Mouse (Mus musculus): ENCODE measurements around the gene 9530003J23Rik.
"Not testable (repeated sequence)": the region's sequence is repeated elsewhere in the genome, so short reads cannot be mapped to it uniquely, and the experiment has no call there.

Gene 9530003J23Rik

GRCm38 (mm10) chr10:117238603-117239002 is at the start of gene 9530003J23Rik:
9530003J23Rik (minus strand) TSS chr10:117238703.
- no peak for DNase-seq (ENCODE audit: low read depth, low spot score)

DNA sequence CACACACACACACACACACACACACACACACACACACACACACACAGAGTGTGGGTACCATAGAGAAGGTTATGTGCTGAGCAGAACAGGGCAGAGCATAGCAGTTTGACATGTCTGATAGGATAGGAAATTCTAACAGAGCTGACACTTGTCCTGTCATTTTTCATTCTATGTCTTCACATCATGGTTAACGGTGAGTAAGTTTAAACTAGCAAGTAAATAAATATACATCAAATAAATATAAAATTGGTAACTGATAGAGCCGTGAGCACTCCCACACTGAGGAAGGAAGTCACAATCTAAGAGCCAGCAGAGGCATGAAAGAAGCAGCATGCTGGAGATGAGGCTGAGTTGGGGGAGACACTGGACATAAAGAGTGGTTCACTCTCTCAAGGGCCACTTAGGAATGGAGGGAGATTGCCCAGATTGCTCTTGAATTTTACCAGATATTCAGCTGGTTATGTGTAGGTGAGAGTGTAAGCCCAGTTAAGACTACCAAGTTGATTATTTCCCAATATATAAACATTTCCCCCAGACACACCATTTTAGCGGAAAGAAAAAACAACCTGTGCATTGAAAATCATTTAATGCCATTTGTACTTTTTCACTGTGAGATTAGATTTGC is 48.8 kb upstream of the 9530003J23Rik start:
- DNase-seq (ENCODE audit: low read depth, low spot score), result no peak

GRCm38 (mm10) chr10:117286366-117286970 is 48.0 kb upstream of the 9530003J23Rik start:
- no peak for DNase-seq (ENCODE audit: low read depth, low spot score)

DNA sequence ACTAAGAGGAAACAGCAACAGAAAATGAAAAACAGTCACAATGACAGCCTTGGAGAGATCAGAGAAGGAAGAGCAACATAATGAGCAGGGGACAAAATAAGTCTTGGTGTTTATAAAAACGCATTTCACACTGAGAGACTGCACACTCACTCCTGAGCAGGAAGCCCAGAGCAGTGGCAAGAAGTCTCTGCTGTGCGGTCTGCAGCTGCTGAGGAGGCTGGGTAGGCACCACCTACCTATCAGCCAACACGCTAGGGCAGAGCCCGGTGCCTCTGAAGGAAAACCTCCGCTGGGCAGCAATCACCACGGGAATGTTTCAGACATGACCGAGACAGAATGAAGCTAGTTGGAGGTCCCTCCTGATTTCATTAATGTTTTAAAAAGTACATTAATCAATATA is 47.1 kb upstream of the 9530003J23Rik start:
- not testable (repeated sequence) for DNase-seq (ENCODE audit: low read depth, low spot score)

- no peak for DNase-seq (ENCODE audit: low read depth, low spot score)
Measured at GRCm38 (mm10) chr10:117284578-117285520, 46.3 kb upstream of the 9530003J23Rik start.

- DNase-seq (ENCODE audit: low read depth, low spot score), result no peak
Measured at GRCm38 (mm10) chr10:117283871-117284577, 45.5 kb upstream of the 9530003J23Rik start.

DNA sequence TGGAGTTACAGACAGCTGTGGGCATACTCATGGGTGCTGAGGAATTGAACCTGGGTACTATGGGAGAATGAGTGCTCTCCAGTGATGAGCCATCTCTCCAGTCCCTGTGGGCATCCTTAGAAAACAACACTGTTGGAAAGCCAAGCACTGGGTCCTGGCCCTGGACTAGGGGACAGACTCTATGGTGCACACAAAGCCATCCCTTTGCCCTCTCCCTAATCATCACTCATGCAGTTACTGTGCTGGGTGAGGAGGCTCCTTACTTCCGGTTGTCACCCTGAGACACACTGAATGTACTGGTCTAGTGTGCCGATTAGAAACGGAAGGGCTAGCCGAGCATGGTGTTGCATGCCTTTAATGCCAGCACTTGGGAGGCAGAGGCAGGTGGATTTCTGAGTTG is 44.7 kb upstream of the 9530003J23Rik start:
- DNase-seq (ENCODE audit: low read depth, low spot score), result not testable (repeated sequence)

- no peak for DNase-seq (ENCODE audit: low read depth, low spot score)
Measured at GRCm38 (mm10) chr10:117282551-117282950, 44.0 kb upstream of the 9530003J23Rik start.

DNA sequence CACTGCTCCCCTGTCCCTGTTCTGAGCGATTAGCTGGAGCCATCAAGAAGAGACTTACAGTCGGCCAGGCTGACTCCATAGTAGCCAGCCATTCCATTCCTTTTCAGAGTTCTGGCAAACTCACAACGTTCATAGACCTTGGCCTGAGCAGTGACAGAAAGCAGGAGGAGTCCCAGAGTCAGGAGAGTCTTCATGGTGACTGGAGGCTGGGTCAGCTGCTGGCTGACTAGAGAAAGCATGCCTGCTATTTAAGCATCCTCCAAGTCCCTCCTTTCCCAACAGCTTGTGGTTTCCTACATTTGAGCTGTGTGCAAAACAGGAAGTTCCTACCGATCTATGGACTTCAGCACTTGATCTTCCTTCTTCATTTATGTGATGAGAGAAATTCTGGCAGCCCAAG is 43.5 kb upstream of the 9530003J23Rik start, which contains the start of gene Lyz2:
TSS of gene Lyz2 (minus strand) at position 273 of the 400 bp plus-strand sequence.
- no peak for DNase-seq (ENCODE audit: low read depth, low spot score)

- no peak for DNase-seq (ENCODE audit: low read depth, low spot score)
Measured at GRCm38 (mm10) chr10:117281381-117281920, 42.9 kb upstream of the 9530003J23Rik start.

DNA sequence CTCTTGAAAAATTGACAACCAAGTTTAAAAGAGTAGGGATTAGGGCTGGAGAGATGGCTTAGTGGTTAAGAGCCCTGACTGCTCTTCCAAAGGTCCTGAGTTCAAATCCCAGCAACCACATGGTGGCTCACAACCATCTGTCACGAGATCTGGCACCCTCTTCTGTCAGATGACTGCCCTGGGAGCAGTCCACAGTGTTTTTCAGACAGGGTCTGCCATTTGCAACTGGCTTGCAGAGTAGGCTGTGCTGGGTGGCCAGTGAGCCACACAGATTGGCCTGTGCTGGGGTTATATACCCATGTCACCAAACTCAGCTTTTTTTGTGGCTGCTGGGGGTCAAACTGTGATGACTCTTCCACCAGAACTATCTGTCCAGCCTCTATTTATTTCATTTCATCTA is 41.5 kb upstream of the 9530003J23Rik start:
- DNase-seq (ENCODE audit: low read depth, low spot score), result no peak

DNA sequence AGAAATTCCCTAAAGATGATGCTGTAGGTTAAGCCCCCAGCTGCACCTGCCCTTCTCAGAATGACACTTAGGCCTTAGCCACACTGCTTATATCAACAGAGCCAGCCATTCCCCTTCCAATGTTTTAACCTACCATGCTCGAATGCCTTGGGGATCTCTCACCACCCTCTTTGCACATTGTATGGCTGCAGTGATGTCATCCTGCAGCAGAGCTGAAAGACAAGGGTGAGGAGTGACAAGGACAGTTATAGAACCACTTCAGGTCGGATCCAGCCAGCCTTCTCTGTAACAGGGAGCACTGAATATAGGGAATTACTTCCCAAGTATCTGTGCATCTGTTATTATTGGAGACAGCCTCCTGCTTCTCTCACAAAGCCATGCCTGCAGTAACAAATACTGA is 40.0 kb upstream of the 9530003J23Rik start:
- not testable (repeated sequence) for DNase-seq (ENCODE audit: low read depth, low spot score)

GRCm38 (mm10) chr10:117277779-117278178 is 39.3 kb upstream of the 9530003J23Rik start:
- DNase-seq (ENCODE audit: low read depth, low spot score), result not testable (repeated sequence)

DNA sequence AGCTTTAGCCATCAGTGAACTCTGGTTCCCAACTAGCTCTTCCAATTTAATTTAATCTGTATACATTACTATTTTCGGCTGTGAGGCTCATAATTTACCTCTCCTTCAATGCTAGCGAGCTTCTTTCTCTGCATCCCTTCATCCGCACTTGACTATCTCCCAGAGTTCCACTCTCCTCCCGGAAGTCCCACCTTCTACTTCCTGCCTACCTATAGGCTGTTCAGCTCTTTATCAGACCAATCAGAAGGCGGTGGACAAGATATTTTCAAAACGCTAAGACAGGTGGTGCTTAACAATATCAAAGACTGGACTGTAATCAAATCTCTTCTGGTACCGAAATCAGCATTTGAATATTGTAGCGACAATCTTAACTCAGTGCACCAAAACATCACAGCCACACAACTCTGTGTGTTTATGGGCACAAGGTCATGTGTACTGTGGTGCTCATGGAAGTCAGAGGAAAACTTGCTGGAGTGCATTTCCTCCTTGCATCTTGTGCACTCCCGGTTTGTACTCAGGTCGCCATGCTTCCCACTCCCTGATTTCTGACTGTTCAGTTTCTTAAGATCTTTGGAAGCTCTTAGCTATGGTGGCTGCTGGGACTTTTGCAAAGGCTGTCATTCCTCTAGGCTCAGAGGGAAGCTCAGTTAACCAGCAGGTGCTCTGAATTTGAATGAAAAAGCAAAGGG is 37.3 kb upstream of the 9530003J23Rik start:
- DNase-seq (ENCODE audit: low read depth, low spot score), result peak; percentile 21

DNA sequence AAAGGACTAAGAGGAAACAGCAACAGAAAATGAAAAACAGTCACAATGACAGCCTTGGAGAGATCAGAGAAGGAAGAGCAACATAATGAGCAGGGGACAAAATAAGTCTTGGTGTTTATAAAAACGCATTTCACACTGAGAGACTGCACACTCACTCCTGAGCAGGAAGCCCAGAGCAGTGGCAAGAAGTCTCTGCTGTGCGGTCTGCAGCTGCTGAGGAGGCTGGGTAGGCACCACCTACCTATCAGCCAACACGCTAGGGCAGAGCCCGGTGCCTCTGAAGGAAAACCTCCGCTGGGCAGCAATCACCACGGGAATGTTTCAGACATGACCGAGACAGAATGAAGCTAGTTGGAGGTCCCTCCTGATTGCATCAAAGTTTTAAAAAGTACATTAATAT is 36.1 kb upstream of the 9530003J23Rik start:
- DNase-seq (ENCODE audit: low read depth, low spot score), result not testable (repeated sequence)

DNA sequence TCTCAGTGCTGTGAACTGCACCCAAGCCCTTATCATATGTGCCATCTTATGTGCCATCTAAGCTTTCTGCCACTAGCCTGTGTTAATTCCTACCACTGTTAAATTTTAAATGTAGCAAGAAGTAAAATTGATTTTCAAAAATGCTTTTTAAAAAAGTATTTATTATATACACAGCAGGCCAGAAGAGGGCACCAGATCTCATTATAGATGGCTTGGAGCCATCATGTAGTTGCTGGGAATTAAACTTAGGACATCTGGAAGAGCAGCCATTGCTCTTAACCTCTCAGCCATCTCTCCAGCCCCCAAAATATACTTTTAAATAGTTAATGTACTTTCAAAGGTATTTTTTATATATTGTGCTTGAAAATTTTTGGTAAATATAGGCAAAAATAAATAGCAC is 33.5 kb upstream of the 9530003J23Rik start:
- DNase-seq (ENCODE audit: low read depth, low spot score), result no peak

GRCm38 (mm10) chr10:117259870-117260269 is 21.4 kb upstream of the 9530003J23Rik start:
- DNase-seq (ENCODE audit: low read depth, low spot score), result no peak

GRCm38 (mm10) chr10:117235866-117236265 is 2.6 kb downstream of the 9530003J23Rik start:
- peak; percentile 24 for DNase-seq (ENCODE audit: low read depth, low spot score)

GRCm38 (mm10) chr10:117234825-117235224 is 3.7 kb downstream of the 9530003J23Rik start:
- DNase-seq (ENCODE audit: low read depth, low spot score), result no peak

DNA sequence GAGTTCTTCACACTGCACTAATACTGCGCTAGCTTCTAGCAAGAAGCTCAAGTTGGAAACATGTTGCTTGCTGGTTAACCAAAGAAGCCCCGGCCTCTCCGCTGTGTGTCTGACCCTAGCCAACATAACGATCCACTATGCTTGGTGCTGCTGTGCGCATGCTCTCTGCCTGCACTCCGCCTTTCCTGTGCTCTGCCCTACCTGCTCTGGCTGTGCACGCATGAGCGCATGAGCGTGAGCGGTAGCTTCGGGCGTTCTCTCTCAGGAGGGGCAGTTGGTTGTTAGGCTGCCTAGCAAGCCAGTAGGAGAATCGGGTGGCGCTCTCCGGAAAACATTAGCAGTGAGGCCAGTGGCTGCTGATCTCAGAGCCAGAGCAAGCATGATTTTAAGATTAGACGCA is 8.7 kb downstream of the 9530003J23Rik start:
- DNase-seq (ENCODE audit: low read depth, low spot score), result peak; percentile 97

GRCm38 (mm10) chr10:117226002-117226401 is 12.5 kb downstream of the 9530003J23Rik start:
- DNase-seq (ENCODE audit: low read depth, low spot score), result no peak

All from ES-CJ7 (cell line).